14 mouse cellular contexts compared by ENCODE assay signal in the genomic region with DNA sequence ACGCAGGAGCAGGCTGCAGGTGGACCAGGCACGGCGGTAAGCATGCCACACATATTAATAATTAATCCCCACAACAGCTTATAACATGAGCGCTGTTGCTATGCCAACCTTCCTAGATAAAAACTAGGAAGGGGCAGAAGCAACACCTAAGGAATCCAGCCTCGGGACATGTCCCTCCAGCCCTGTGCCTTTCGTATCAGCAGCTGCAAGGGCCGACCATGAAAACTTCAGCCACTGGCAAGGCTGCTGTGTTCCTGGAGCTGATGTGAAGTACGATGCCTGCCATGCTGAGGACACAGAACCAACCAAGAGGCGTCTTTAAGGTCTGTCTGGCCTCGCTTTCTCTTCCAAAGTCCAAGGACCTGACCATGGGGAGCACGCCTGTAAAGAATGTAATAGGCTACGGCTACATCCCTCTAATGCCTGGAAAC. TPM values are rescaled to one million over a fixed set of nuclear protein-coding genes. Genes with fewer than 3 reads are reported as not detected.
DNase-seq lines count a peak whose midpoint lies in the region; ATAC-seq and TF ChIP-seq lines count a peak whose summit lies in the region.
"Had no signal": no experiment of that assay in that cellular context is flagged by ENCODE, and none has a peak within 500 bp of the region (broad histone marks: within the 10 kb centered on the region; RNA-seq: fewer than 3 reads in every experiment).

No protein-coding gene starts in this region.

- no peaks in the 10 kb centered on the region for H3K9me3 ChIP-seq in E14TG2a.4 (ENCODE audit: low read length)
- H3K9me3 ChIP-seq in intestine, embryonic 14.5 days (ENCODE audit: control insufficient read depth, low read length), result no peaks in the 10 kb centered on the region

- 70% methylated on average over 12 of the region's 12 CpGs for WGBS in intestine, embryonic 14.5 days

- no peaks in the 10 kb centered on the region for H3K27me3 ChIP-seq in E14TG2a.4 (ENCODE audit: insufficient read depth, low read length)
- H3K27me3 ChIP-seq in intestine, embryonic 14.5 days (replicated peaks; ENCODE audit: control insufficient read depth, insufficient read depth, low read length), result no peaks in the 10 kb centered on the region

- peaks cover 70% of the 10 kb centered on the region for H3K36me3 ChIP-seq in E14TG2a.4 (ENCODE audit: insufficient read depth, low read length)
- peaks cover 29% of the 10 kb centered on the region for H3K36me3 ChIP-seq in intestine, embryonic 14.5 days (ENCODE audit: control insufficient read depth, insufficient read depth, low read length)

- 0 out of 2 replicates have a peak, but pooled peaks have one; percentile 13 for ATAC-seq in intestine, embryonic 14.5 days (replicated peaks; ENCODE audit: low FRiP score, low TSS enrichment, low read depth)

- peak overlapping the region; percentile 69; the same call in 1 of the 2 replicates for H3K4me2 ChIP-seq in intestine, embryonic 14.5 days (ENCODE audit: low read length)

- intact Hi-C loops in left cerebral cortex, adult 2 months (cut with DNase I), result no loop called here

- no peak overlapping the region for H3K9ac ChIP-seq in intestine, embryonic 14.5 days (ENCODE audit: low read length)

- TF ChIP-seq CTCF in left cerebral cortex, adult 2 months (IDR thresholded peaks at IDR 0.05), result no peak
- no peak for TF ChIP-seq CTCF in E14TG2a.4 (conservative IDR thresholded peaks at IDR 0.05; ENCODE audit: low read length)

- no peak overlapping the region for H3K27ac ChIP-seq in left cerebral cortex, adult 2 months
- H3K27ac ChIP-seq in intestine, embryonic 14.5 days (ENCODE audit: low read depth), result no peak overlapping the region

- DNase-seq in left cerebral cortex, adult 2 months (ENCODE audit: extremely low spot score in 1 of 2, low spot score in 2 of 2), result no peak
- no peak for DNase-seq in left cerebral cortex, adult 18-20 months (ENCODE audit: low spot score in 2 of 2)
- DNase-seq in intestine, embryonic 14.5 days (ENCODE audit: low spot score), result peak; percentile 72
- DNase-seq in kidney, postnatal 36 days, result peak; percentile 46 to 54
- no peak for DNase-seq in spleen, adult 12 weeks (ENCODE audit: low spot score)
- DNase-seq in layer of hippocampus, adult 18-20 months (ENCODE audit: low spot score in 2 of 2), result no peak
- no peak for DNase-seq in thymus, adult 18-20 months
- DNase-seq: cerebellum, postnatal 36 days; gastrocnemius, postnatal 25 days; heart, postnatal 14 days; layer of hippocampus, postnatal 36 days; lung, adult 18-20 months had no signal

- peak overlapping the region; percentile 29 for H3K4me3 ChIP-seq in left cerebral cortex, adult 2 months
- peak overlapping the region; percentile 96 for H3K4me3 ChIP-seq in E14TG2a.4 (replicated peaks; ENCODE audit: low read length)
- H3K4me3 ChIP-seq in intestine, embryonic 14.5 days (ENCODE audit: low read depth, low read length), result no peak overlapping the region
- H3K4me3 ChIP-seq: erythroblast, embryonic 14.5 days had no signal

- peaks cover 85% of the 10 kb centered on the region for H3K4me1 ChIP-seq in E14TG2a.4 (replicated peaks; ENCODE audit: low read depth, low read length)
- peaks cover 29% of the 10 kb centered on the region for H3K4me1 ChIP-seq in intestine, embryonic 14.5 days (replicated peaks; ENCODE audit: control insufficient read depth, insufficient read depth, low read length)

RNA-seq across cellular contexts. Expression of a gene that starts 14.1 kb away (rescaled TPM):
- total RNA-seq in left cerebral cortex, adult 2 months (2021), result 1 to 10 TPM; 1.6 to 2.2 TPM
- total RNA-seq in left cerebral cortex, adult 18-20 months (2021), result 1 to 10 TPM; 1.6 to 2.3 TPM
- polyA plus RNA-seq in intestine, embryonic 14.5 days (2014; fragmentation: Nextera tagmentation; extraction: Ambion mirVana), result 18.5 and 20.1 TPM in 2 replicates
- 1 to 10 TPM; 1.4 to 2.6 TPM for total RNA-seq in layer of hippocampus, adult 18-20 months (2021)
- polyA plus RNA-seq: erythroblast, embryonic 14.5 days had no signal

RNA-seq across cellular contexts. Expression of a gene that starts 14.3 kb away (rescaled TPM):
- 10 to 100 TPM; 39.0 to 43.4 TPM for total RNA-seq in left cerebral cortex, adult 2 months (2021)
- total RNA-seq in left cerebral cortex, adult 18-20 months (2021), result 10 to 100 TPM; 35.3 to 37.9 TPM
- 536 and 581 TPM in 2 replicates for polyA plus RNA-seq in intestine, embryonic 14.5 days (2014; fragmentation: Nextera tagmentation; extraction: Ambion mirVana)
- 10 to 100 TPM; 36.0 to 37.1 TPM for total RNA-seq in layer of hippocampus, adult 18-20 months (2021)

Comparison
In these comparisons a context has a peak if more than half of its experiments do, and no peak if none do; other contexts are left out.
1. DNase-seq: peak in intestine, embryonic 14.5 days (single experiment) and kidney, postnatal 36 days (2 of 2); none in left cerebral cortex, adult 2 months (0 of 2), left cerebral cortex, adult 18-20 months (0 of 2), spleen, adult 12 weeks (single experiment), layer of hippocampus, adult 18-20 months (0 of 2) and thymus, adult 18-20 months (0 of 2).